Mouse (Mus musculus) liver, embryonic 12.5 days (tissue): ENCODE results near the gene Etfbkmt. TPM values are rescaled to one million over a fixed set of nuclear protein-coding genes. Genes with fewer than 3 reads are reported as not detected.
"Not testable (repeated sequence)": the region's sequence is repeated elsewhere in the genome, so short reads cannot be mapped to it uniquely, and the experiment has no call there.

Experiments
- ATAC-seq: fragments of 200-750 bp; cut with Nextera tagmentation; 2 replicates; pipeline ENCODE4 v1.8.0; 2017; ENCODE audit warnings: moderate number of reproducible peaks, mild to moderate bottlenecking, moderate library complexity
- H3K27ac ChIP-seq: fragments of 300-500 bp; sonication (generic); 2 replicates; pipeline ENCODE4 v1.5.1; 2016; ENCODE audit warnings: mild to moderate bottlenecking
- H3K27me3 ChIP-seq: fragments of 300-500 bp; sonication (generic); replicated peaks from 2 replicates; pipeline ENCODE4 v1.6.1; 2016; ENCODE audit warnings: mild to moderate bottlenecking, moderate library complexity
- H3K36me3 ChIP-seq: fragments of 300-500 bp; sonication (generic); 2 replicates; pipeline ENCODE4 v1.6.1; 2016; ENCODE audit warnings: mild to moderate bottlenecking, moderate library complexity
- H3K4me1 ChIP-seq: fragments of 300-500 bp; sonication (generic); 2 replicates; pipeline ENCODE4 v1.6.1; 2016
- H3K4me2 ChIP-seq: fragments of 300-500 bp; sonication (generic); 2 replicates; pipeline ENCODE4 v1.6.1; 2016; ENCODE audit warnings: mild to moderate bottlenecking, moderate library complexity
- H3K4me3 ChIP-seq: fragments of 300-500 bp; sonication (generic); 2 replicates; pipeline ENCODE4 v1.5.1; 2016; ENCODE audit warnings: mild to moderate bottlenecking, moderate library complexity
- H3K9ac ChIP-seq: fragments of 300-500 bp; sonication (generic); 2 replicates; pipeline ENCODE4 v1.6.1; 2016; ENCODE audit warnings: mild to moderate bottlenecking, moderate library complexity
- H3K9me3 ChIP-seq: fragments of 300-500 bp; sonication (generic); replicated peaks from 2 replicates; pipeline ENCODE4 v1.6.1; 2016; ENCODE audit warnings: mild to moderate bottlenecking, moderate library complexity
- WGBS: fragments of 180-500 bp; shearing (Covaris S2); methylation state at CpG from one replicate; pipeline ENCODE4 v1.1.7; 2016; ENCODE audit not compliant: insufficient replicate concordance; 5-methylcytosine and 5-hydroxymethylcytosine counted together
- polyA plus RNA-seq: library from polyadenylated mRNA; unstranded; fragments of >200 nt; fragmentation: Nextera tagmentation; extraction: Ambion mirVana; gene quantifications from 2 replicates; pipeline ENCODE4 v1.2.1, GENCODE M21; 2016

The Etfbkmt gene
- polyA plus RNA-seq, 1 experiment from 2014 or later = 11.8 TPM

GRCm38 (mm10) chr6:149167672-149168071, 28.0 kb downstream of the Etfbkmt start:
- WGBS = 83% methylated on average over 1 of the region's 1 CpGs
- H3K36me3 ChIP-seq = peaks cover 25% of the 10 kb centered on the region
- no peaks in the 10 kb centered on the region for H3K9me3 ChIP-seq
- no peak overlapping the region for H3K4me3 ChIP-seq
- ATAC-seq = no peak
- H3K4me1 ChIP-seq = no peaks in the 10 kb centered on the region
- no peaks in the 10 kb centered on the region for H3K27me3 ChIP-seq
- no peak overlapping the region for H3K27ac ChIP-seq
- H3K4me2 ChIP-seq = no peak overlapping the region
- no peak overlapping the region for H3K9ac ChIP-seq

- ATAC-seq = no peak
- Histone ChIP-seq H3K9ac (no peak overlapping the region), H3K9me3 (no peaks in the 10 kb centered on the region), H3K36me3 (peaks cover 25% of the 10 kb centered on the region), H3K4me3 (no peak overlapping the region), H3K4me1 (no peaks in the 10 kb centered on the region), H3K27me3 (no peaks in the 10 kb centered on the region), H3K27ac (no peak overlapping the region), H3K4me2 (no peak overlapping the region)
- 80% methylated on average over 2 of the region's 2 CpGs for WGBS
These were observed 28.8 kb downstream of the Etfbkmt start for GRCm38 (mm10) chr6:149168436-149168835.

GRCm38 (mm10) chr6:149169965-149170364, 30.3 kb downstream of the Etfbkmt start:
- not testable (repeated sequence) for H3K27me3 ChIP-seq, H3K9me3 ChIP-seq, H3K4me1 ChIP-seq, H3K9ac ChIP-seq, H3K4me2 ChIP-seq, ATAC-seq, H3K4me3 ChIP-seq, H3K27ac ChIP-seq
- WGBS = 68% methylated on average over 4 of the region's 4 CpGs
- peaks cover 26% of the 10 kb centered on the region for H3K36me3 ChIP-seq

- 60% methylated on average over 4 of the region's 4 CpGs for WGBS
- Histone ChIP-seq H3K36me3 (peaks cover 36% of the 10 kb centered on the region), H3K9me3 (no peaks in the 10 kb centered on the region), H3K4me1 (peaks cover 4% of the 10 kb centered on the region), H3K9ac (no peak overlapping the region), H3K27ac (0 out of 2 replicates have a peak overlapping the region, but pooled peaks have one; percentile 13), H3K27me3 (no peaks in the 10 kb centered on the region), H3K4me2 (no peak overlapping the region), H3K4me3 (no peak overlapping the region)
- ATAC-seq = no peak
These were observed 34.4 kb downstream of the Etfbkmt start for GRCm38 (mm10) chr6:149173831-149174625.

- Histone ChIP-seq H3K9ac (no peak overlapping the region), H3K27ac (no peak overlapping the region), H3K4me3 (no peak overlapping the region), H3K27me3 (no peaks in the 10 kb centered on the region), H3K36me3 (peaks cover 43% of the 10 kb centered on the region), H3K4me2 (no peak overlapping the region), H3K4me1 (peaks cover 10% of the 10 kb centered on the region), H3K9me3 (no peaks in the 10 kb centered on the region)
- WGBS = 65% methylated on average over 3 of the region's 3 CpGs
- ATAC-seq = no peak
These were observed 35.4 kb downstream of the Etfbkmt start for GRCm38 (mm10) chr6:149174932-149175570.

- H3K27ac ChIP-seq = 0 out of 2 replicates have a peak overlapping the region, but pooled peaks have one; percentile 2
- H3K9ac ChIP-seq = no peak overlapping the region
- peaks cover 17% of the 10 kb centered on the region for H3K4me1 ChIP-seq
- H3K4me2 ChIP-seq = no peak overlapping the region
- H3K4me3 ChIP-seq = no peak overlapping the region
- H3K9me3 ChIP-seq = 0 out of 2 replicates have a peak, but pooled peaks cover 3% of the 10 kb centered on the region
- peak; percentile 80 for ATAC-seq
- no peaks in the 10 kb centered on the region for H3K27me3 ChIP-seq
- H3K36me3 ChIP-seq = peaks cover 71% of the 10 kb centered on the region
These were observed 39.4 kb downstream of the Etfbkmt start for GRCm38 (mm10) chr6:149179064-149179463.

- 42% methylated on average over 1 of the region's 1 CpGs for WGBS
- Histone ChIP-seq H3K4me3 (no peak overlapping the region), H3K27ac (no peak overlapping the region), H3K27me3 (no peaks in the 10 kb centered on the region), H3K4me1 (peaks cover 41% of the 10 kb centered on the region), H3K9me3 (0 out of 2 replicates have a peak, but pooled peaks cover 3% of the 10 kb centered on the region), H3K9ac (no peak overlapping the region), H3K4me2 (no peak overlapping the region), H3K36me3 (peaks cover 39% of the 10 kb centered on the region)
- no peak for ATAC-seq
These were observed 44.4 kb downstream of the Etfbkmt start for GRCm38 (mm10) chr6:149184007-149184406.

GRCm38 (mm10) chr6:149187371-149187770, 47.7 kb downstream of the Etfbkmt start:
- Histone ChIP-seq H3K4me2 (peak overlapping the region; percentile 80), H3K36me3 (peaks cover 16% of the 10 kb centered on the region), H3K9ac (peak overlapping the region; percentile 83; the same call in 1 of the 2 replicates), H3K4me3 (peak overlapping the region; percentile 86; the same call in 1 of the 2 replicates), H3K27ac (no peak overlapping the region), H3K9me3 (0 out of 2 replicates have a peak, but pooled peaks cover 6% of the 10 kb centered on the region), H3K4me1 (peaks cover 45% of the 10 kb centered on the region), H3K27me3 (no peaks in the 10 kb centered on the region)
- WGBS = 38% methylated on average over 1 of the region's 1 CpGs
- ATAC-seq = no peak

GRCm38 (mm10) chr6:149188041-149188924, 48.6 kb downstream of the Etfbkmt start, which contains the start of gene Amn1:
TSS of gene Amn1 (minus strand) at chr6:149188712.
- Histone ChIP-seq H3K27ac (peak within 1 kb of the TSS; percentile 90), H3K4me2 (peak within 1 kb of the TSS; percentile 80), H3K27me3 (no peaks in the 10 kb centered on the region), H3K9me3 (0 out of 2 replicates have a peak, but pooled peaks cover 6% of the 10 kb centered on the region), H3K4me1 (peaks cover 53% of the 10 kb centered on the region), H3K9ac (peak within 1 kb of the TSS; percentile 83), H3K4me3 (peak within 1 kb of the TSS; percentile 86), H3K36me3 (peaks cover 8% of the 10 kb centered on the region)
- peak; percentile 92 for ATAC-seq
- WGBS = 1% methylated on average over 34 of the region's 34 CpGs

- WGBS = 35% methylated on average over 8 of the region's 8 CpGs
- ATAC-seq = peak; percentile 43
- H3K9ac ChIP-seq = peak overlapping the region; percentile 67
- peak overlapping the region; percentile 86 for H3K4me3 ChIP-seq
- H3K9me3 ChIP-seq = 0 out of 2 replicates have a peak, but pooled peaks cover 6% of the 10 kb centered on the region
- H3K36me3 ChIP-seq = peaks cover 2% of the 10 kb centered on the region
- peaks cover 57% of the 10 kb centered on the region for H3K4me1 ChIP-seq
- H3K27ac ChIP-seq = peak overlapping the region; percentile 90
- no peaks in the 10 kb centered on the region for H3K27me3 ChIP-seq
- peak overlapping the region; percentile 80 for H3K4me2 ChIP-seq
These were observed 49.2 kb downstream of the Etfbkmt start for GRCm38 (mm10) chr6:149188925-149189257.

GRCm38 (mm10) chr6:149189340-149189922, 49.8 kb downstream of the Etfbkmt start:
- H3K36me3 ChIP-seq = no peaks in the 10 kb centered on the region; the same call in 1 of the 2 replicates
- ATAC-seq = no peak
- H3K27ac ChIP-seq = peak overlapping the region; percentile 90
- 0 out of 2 replicates have a peak overlapping the region, but pooled peaks have one; percentile 67 for H3K9ac ChIP-seq
- 87% methylated on average over 16 of the region's 16 CpGs for WGBS
- H3K4me2 ChIP-seq = peak overlapping the region; percentile 80
- H3K27me3 ChIP-seq = no peaks in the 10 kb centered on the region
- H3K4me3 ChIP-seq = peak overlapping the region; percentile 86
- H3K9me3 ChIP-seq = 0 out of 2 replicates have a peak, but pooled peaks cover 6% of the 10 kb centered on the region
- H3K4me1 ChIP-seq = peaks cover 57% of the 10 kb centered on the region
